Mouse (Mus musculus): ENCODE results near the gene Gpx7. TPM values are rescaled to one million over a fixed set of nuclear protein-coding genes. Genes with fewer than 3 reads are reported as not detected.

Gene Gpx7
- total RNA-seq (2015; ENCODE audit: low replicate concordance) (not detected in 2 replicates), total RNA-seq (2017; ENCODE audit: low replicate concordance) (not detected in 2 replicates)

DNA sequence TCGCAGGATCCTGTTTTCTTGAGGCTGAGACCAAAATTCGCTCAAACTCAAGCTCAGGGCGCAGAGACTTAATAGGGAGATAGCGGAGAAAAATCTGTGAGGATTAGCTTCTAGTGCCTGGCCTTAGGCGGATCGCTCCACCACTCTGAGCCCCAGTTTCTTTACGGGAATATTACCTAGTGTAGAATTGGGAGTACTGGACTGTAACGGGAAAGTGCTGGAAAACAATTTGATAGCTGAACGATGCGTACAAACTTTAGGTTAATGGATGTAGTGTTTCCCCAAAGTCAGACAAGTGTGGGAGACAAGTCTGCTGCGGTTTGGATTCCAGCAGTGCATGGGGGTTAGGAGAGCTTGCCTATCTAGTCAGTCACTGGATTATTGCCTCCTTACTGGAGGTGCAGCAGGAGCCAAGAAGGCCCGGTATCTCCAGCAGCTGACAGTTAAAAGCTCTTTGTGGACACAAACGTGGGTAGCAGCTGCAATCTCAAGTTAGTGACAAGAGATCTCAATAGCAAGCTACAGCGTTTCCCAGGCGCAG is at the start of gene Gpx7:
Gene Gpx7 (minus strand): TSS at position 101 of the 541 bp plus-strand sequence.
- no peak for ATAC-seq (replicated peaks; ENCODE audit: low FRiP score, poor library complexity, severe bottlenecking)

DNA sequence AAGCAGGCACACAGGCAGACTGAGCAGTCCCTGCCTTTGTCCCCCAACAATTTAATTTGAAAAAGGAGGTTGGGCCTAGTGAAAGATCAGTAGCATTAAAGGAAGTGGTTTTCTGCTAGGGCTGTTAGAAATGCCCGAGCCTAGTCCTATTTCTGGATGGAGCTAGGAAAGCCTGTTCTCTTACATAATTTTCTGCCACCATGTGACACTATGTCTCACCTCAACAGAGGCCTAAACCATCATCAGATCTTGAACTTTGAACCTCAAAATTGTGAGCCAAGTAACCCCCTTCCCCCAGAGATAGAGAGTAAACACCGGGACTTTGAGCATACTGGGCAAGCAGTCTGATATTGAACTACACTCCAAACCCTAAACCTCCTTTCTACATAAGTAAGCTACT is 49.3 kb upstream of the Gpx7 start:
- ATAC-seq (replicated peaks; ENCODE audit: low FRiP score, poor library complexity, severe bottlenecking), result no peak

GRCm38 (mm10) chr4:108448091-108448490 is 41.3 kb upstream of the Gpx7 start:
- ATAC-seq (replicated peaks; ENCODE audit: low FRiP score, poor library complexity, severe bottlenecking), result no peak

DNA sequence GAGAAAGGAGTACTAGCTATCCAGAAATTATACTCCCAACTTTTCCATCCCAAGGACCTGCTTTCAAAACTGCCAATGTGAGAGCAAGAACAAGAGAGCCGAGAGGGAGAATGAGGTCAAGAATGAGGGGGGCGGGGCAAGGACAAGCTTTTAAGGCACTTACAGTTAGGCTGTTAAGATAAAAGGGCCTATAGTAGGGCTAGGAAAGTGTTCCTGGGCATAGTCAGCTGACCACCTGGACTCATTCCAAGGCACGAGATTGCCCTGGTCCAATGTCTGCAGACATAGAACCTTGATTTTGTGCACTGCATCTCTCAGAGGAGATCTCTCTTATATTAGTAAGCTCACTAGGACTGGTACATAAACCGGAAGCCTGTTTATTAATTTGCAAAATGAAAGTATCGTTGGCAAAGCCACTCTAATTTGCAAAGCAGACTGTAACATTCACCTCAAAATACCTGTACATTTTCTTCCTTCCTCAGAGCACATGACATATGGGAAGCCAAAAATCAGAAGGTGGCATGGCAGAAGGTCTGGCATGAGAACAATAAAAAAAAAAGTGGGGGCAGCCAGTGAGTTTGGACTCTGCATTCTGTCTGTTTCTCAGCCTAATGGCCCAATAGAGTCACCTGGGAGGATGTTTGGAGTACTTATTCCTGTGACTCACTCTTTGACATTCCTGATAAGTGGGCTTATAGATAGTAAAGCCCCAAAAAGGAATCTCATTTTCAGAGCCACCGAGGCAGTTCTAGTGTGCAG is 31.5 kb upstream of the Gpx7 start:
- ATAC-seq (replicated peaks; ENCODE audit: low FRiP score, poor library complexity, severe bottlenecking), result no peak

- ATAC-seq (replicated peaks; ENCODE audit: low FRiP score, poor library complexity, severe bottlenecking), result no peak
Observed at GRCm38 (mm10) chr4:108436225-108436624, 29.5 kb upstream of the Gpx7 start.

DNA sequence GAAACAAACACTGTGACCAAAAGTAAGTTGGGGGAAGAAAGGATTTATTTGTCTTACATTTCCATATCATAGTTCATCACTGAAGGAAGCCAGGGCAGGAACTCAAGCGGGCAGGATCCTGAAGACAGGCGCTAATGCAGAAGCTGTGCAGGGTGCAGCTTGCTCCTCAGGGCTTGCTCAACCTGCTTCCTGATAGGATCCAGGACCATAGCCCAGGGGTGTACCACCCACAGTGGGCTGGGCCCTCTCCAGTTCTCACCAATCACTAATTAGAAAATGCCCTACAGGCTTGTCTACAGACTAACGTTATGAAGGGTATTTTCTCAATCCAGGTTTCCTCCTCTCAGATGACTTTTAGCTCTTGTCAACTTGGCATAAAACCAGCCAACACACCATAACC is 28.9 kb upstream of the Gpx7 start:
- no peak for ATAC-seq (replicated peaks; ENCODE audit: low FRiP score, poor library complexity, severe bottlenecking)

DNA sequence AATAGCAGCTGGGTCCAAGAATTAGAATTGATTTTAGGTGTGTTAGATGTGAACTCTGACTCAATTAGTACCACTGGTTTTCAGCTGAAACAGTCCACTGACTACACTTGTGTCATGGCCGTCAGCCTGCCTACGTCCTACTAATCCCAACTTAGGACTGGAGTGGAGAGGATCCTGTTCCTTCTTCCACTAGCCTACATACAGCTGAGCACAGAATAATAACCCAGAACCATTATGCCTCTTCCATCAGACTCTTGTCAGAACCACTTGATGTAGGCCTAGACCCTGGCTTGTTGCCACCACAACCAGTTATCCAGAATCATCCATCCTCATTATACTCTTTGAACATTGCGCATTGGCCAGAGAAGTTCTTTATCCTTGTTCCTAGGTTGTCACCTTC is 28.0 kb upstream of the Gpx7 start:
- no peak for ATAC-seq (replicated peaks; ENCODE audit: low FRiP score, poor library complexity, severe bottlenecking)

DNA sequence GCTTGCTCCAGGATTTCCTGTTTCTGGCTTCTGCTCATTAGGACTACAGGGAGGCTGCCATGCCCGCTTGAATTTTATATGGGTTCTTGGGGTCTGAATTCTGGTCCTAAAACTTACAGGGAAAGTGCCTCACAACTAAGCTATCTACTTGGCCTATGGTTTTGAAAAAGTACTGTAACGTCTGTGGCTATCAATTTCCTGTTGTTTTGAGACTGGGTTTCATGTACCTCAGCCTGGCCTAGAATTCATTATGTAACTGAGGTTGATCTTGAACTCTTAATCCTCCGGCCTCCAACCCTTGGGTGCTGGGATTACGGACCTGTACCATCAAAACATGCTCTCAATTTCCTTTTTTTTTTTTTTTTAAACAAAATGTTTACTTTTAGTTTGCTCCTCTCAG is 27.5 kb upstream of the Gpx7 start:
- no peak for ATAC-seq (replicated peaks; ENCODE audit: low FRiP score, poor library complexity, severe bottlenecking)

DNA sequence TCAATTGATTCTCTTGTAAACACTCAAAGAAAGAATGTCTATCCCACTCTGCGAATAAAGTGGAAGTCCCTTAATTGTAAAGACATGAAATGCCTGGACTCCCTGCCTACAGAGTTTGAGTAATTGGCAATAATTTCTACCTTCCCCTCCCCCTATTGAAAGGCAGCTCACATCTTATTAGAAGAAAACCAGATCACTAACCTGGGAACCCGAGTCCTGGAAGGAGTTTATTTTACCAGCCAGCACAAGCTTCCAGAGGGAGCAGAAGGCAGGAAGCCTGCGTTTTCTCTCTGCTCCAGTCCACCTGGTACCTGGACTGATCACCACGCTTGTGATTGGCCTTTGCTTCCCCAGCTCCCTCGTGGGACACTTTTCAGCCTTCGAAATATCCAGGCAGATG is 26.6 kb upstream of the Gpx7 start:
- no peak for ATAC-seq (replicated peaks; ENCODE audit: low FRiP score, poor library complexity, severe bottlenecking)

DNA sequence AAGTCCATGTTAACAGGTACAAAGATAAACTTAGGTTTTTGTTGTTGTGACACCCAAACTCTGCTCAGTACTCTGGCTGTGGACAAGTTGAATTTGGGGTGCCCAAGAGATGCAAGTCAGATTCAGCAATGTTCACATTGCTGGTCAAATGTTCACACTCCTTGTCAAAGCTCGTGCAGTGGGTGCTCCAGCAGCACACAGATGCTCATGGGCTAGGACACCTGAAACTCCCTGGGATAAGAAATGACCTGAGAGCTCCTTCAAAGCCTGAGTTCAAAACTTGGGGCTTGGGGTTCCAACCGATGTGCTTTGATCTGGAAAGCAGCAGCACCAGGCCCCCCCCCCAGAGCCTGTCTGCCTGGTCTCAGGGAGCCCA is 24.8 kb upstream of the Gpx7 start:
- 0 out of 2 replicates have a peak, but pooled peaks have one; percentile 25 for ATAC-seq (replicated peaks; ENCODE audit: low FRiP score, poor library complexity, severe bottlenecking)

DNA sequence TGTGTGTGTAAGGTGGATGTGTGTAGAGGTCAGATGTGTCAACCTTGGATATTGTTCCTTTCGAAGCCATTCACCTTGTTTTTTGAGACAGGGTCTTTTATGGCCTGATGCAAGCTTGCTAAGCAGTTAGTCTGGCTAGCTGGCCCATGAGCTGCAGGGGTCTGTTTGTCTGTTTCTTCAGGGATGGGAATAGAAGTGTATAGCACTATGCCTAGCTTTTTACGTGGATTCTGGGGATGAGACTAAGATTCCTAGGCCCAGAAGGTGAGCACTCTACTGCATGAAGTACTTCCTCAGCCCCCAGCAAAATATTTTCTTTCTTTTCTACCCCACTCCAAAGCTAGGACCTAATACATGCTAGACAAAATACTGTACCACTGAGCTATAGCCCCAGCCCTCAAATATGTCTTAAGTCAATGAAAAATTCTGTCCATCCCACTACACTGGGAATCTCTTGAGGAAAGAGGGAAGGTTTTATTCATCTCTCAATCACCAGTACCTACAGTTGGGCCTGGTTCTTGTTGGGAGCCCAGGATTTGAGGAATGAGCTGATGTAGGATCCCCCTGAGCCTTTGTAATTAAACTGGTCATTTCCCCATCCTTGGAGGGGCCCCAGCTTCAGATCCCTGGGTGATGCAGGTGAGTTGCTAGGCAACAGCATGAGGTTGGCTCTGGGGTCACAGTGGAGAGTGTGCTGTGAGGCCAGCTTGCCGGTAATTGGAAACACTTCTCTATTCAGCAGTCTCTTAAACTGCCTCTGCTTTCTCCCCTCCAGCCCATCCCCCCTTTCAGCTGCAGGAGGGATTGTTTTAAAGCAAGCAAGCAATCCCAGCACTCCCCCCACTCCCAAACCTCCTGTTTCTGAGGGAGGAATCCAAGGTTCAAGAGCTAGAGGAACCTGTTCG is 24.1 kb upstream of the Gpx7 start:
- no peak for ATAC-seq (replicated peaks; ENCODE audit: low FRiP score, poor library complexity, severe bottlenecking)

- no peak for ATAC-seq (replicated peaks; ENCODE audit: low FRiP score, poor library complexity, severe bottlenecking)
Observed at GRCm38 (mm10) chr4:108428341-108428721, 21.6 kb upstream of the Gpx7 start.

- no peak for ATAC-seq (replicated peaks; ENCODE audit: low FRiP score, poor library complexity, severe bottlenecking)
Observed at GRCm38 (mm10) chr4:108427719-108428340, 21.1 kb upstream of the Gpx7 start.

DNA sequence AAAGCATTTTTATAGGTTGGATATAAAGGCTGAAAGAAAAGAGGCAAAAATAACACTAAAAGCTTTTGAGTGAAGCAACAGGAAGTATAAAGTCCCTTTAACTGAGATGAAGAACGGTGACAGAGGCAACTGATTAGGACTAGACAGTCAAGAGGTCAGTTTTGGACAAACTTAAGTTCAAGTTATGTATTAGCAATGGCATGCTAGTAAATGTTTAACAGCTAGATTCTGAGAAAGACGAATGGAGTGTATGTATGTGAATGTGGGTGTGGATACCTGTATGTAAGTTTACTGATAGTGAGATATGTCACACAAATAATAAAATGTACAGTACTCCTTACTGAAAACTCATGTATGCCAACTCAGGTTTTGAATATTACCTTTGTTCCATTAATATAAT is 17.8 kb upstream of the Gpx7 start:
- no peak for ATAC-seq (replicated peaks; ENCODE audit: low FRiP score, poor library complexity, severe bottlenecking)

DNA sequence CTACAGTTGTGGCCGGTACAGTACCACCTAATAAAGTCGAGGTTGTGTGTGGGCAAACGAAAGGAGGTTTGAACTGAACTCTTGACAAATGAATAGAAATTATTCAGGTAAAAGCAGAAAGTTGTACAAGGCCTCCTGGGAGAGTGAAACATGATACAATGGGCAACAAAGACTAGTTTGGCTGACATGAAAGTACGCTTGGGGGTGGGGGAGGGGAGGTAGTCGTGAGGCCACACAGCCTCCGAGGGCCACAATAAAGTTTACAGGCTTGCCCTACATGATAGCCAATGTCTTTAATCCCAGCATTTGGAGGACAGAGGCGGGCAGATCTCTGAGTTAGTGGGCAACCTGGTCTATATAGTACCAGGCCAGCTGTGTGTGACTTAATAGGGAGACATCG is 860 bp upstream of the Gpx7 start:
- ATAC-seq (replicated peaks; ENCODE audit: low FRiP score, poor library complexity, severe bottlenecking), result no peak

GRCm38 (mm10) chr4:108406138-108406860 is 462 bp downstream of the Gpx7 start:
- no peak for ATAC-seq (replicated peaks; ENCODE audit: low FRiP score, poor library complexity, severe bottlenecking)

DNA sequence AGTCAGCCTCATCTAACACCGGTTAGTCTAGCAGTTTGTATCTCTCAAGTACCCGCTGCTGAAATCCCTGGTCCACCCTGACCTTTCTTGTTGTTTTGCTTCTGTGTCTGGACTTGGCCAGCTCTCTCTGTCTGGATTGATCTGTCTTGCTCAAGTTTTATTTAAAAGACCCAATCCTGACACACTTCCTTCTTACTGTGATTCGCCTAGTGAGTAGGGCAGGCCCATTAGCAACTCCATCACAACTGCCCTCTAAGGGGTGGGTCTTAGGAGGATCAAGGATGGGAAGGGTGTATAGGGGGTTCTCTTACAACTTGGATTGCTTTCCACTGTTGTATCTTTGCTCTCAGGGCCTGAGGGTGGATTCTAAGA is 1.0 kb downstream of the Gpx7 start:
- ATAC-seq (replicated peaks; ENCODE audit: low FRiP score, poor library complexity, severe bottlenecking), result no peak

GRCm38 (mm10) chr4:108403861-108404635 is 2.7 kb downstream of the Gpx7 start:
- no peak for ATAC-seq (replicated peaks; ENCODE audit: low FRiP score, poor library complexity, severe bottlenecking)

DNA sequence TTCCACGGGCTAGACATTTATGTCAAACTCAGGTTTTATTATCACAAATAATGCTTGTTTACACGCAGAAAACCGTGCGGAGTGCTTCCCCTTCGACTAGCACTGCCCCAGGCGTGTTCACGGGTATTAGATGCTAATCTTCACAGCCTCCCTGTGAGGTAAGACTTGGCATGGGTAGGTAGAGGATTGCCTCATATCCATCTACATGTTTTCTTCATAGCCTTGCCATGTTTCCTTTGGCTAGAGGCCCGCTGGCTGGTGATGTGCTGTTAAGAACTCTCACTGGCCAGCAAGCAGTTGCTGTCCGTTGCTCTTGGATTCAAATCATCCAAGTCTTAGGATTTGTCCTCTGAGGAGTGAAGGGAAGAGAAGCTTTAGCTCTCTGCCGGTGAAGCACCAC is 6.4 kb downstream of the Gpx7 start:
- ATAC-seq (replicated peaks; ENCODE audit: low FRiP score, poor library complexity, severe bottlenecking), result no peak
